Mouse (Mus musculus): ENCODE data around the gene Brpf3.

DNA sequence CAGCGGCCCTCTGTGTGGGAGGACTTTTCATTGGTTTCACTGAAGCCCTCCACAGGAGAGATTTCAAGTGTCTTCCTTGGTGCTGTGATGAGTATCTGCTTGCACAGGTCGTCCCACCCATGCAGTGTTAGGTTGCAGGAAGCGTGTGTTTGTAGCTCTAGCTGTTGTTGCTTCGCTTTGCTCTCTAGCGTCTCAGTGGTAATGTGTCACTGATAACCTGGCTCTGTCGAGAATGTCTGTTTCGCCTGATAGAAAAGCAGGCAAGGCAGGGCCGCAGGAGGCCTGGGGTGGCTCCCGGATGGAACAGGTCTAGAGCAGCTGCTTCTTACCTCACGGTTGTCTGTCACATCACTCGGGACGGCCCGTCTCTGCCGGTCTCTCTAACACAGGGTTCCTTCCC is 28.2 kb downstream of the Brpf3 start:
- TF ChIP-seq CTCF (IDR thresholded peaks at IDR 0.05; ENCODE audit: extremely low read depth, insufficient read depth, low read length) = no peak
- TF ChIP-seq POLR2A (IDR thresholded peaks at IDR 0.05; ENCODE audit: extremely low read depth, insufficient read depth, low read length) = no peak

Data from cortical plate, adult 2 months (tissue).